Mouse (Mus musculus): ENCODE results near the gene Lpar5. TPM values are rescaled to one million over a fixed set of nuclear protein-coding genes. Genes with fewer than 3 reads are reported as not detected.

The Lpar5 gene
- polyA plus RNA-seq, 1 experiment, result 0.81 TPM

DNA sequence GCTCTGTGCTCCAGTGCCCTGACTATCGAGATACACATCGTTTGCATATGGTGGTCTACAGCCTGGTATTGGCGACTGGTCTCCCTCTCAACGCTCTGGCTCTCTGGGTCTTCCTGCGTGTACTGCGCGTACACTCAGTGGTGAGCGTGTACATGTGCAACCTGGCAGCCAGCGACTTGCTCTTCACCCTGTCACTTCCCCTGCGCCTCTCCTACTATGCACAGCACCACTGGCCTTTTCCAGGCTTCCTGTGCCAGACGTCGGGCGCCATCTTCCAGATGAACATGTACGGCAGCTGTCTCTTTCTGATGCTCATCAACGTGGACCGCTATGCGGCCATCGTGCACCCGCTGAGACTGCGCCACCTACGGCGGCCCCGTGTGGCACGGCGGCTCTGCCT is 13.7 kb downstream of the Lpar5 start:
- no peak for TF ChIP-seq GATA1 (IDR thresholded peaks at IDR 0.05; ENCODE audit: low read length)

DNA sequence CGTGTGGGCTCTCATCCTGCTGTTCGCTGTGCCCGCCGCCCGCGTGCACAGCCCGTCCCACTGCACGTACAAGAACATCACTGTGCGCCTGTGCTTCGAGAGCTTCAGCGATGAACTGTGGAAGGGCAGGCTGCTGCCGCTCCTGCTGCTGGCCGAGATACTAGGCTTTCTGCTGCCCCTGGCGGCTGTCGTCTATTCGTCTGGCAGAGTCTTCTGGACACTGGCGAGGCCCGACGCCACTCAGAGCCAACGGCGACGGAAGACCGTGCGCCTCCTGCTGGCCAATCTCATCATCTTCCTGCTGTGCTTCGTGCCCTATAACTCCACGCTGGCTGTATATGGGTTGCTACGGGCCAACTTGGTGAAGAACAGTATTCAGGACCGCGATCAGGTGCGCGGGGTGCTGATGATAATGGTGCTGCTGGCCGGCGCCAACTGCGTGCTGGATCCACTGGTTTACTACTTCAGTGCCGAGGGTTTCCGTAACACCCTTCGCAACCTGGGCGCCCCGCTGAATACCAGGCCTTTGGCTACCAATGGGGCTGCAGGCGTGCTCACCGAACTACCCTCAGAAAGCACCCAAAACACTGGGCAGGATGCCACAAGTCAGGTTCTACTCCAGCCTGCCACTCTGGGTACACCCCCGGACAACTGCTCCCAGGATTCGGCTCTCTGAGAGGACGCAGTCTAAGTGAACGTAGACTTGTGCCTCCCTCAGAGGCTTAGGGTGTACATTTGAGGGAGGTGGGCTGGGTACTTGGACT is 14.3 kb downstream of the Lpar5 start:
- TF ChIP-seq GATA1 (IDR thresholded peaks at IDR 0.05; ENCODE audit: low read length), result no peak

DNA sequence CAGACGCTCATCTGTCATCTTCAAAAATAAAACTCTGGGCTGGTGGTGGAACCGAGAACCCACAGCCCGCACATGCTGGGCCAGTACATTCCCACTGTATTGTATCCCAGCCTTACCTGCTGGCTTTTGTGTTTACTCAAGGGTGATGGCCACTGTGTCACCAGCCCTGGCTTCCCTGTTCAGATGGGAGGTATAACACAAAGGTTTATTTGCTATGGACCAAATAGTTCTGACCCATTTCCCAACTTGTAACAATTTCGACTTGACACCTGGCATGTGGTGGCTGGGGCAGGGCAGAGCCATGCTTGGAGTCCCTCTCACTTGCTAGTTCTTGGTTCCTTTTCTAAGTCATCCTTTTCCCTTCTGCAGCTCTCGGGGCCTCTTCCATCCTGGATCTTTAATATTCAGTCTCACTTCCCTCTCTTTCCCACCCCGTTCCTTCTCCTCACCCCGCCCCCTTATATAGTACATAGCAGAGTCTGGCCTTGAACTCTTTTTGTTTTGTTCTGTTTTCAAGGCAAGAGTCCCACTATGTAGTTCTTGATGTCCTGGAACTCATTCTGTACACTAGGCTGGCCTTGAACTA is 15.2 kb downstream of the Lpar5 start:
- TF ChIP-seq GATA1 (IDR thresholded peaks at IDR 0.05; ENCODE audit: low read length), result no peak

DNA sequence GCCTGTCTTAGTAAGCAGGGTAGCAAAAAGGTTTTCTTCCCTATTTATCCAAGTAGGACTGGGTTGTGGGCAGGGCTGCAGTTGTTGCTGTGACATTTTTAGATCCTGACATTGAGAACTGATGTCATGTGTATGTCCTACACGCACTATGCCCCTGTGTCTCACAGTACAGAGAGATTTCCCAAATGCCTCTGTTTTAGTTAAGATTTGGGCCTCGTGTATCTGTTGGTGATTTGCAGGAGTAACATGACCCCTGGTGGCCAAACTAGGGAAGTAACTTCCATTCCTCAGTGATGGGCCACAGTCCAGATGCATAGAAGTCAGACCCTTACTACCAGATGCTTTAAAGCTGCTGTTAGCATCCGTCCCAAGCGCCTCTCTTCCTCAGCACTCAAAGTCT is 16.7 kb downstream of the Lpar5 start:
- TF ChIP-seq GATA1 (IDR thresholded peaks at IDR 0.05; ENCODE audit: low read length), result no peak

DNA sequence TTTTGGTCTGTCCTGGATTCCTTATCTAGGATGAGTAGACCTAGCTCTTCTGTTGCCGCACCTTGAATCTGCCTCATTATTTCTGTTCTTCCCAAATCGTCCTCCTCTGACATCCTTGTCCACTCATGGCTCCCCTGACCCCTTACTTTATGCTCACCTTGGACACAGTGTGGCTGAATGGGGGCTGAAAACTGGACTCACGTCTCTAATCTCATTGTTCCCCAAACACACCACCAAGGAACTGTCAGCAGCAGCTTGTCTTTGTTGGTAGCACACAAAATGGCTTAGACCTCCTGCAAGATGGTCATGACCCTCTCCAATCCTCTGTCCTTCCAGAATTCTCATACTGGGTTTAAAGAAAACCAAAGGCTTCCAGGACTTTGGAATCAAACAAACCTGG is 20.2 kb downstream of the Lpar5 start:
- no peak for TF ChIP-seq GATA1 (IDR thresholded peaks at IDR 0.05; ENCODE audit: low read length)

DNA sequence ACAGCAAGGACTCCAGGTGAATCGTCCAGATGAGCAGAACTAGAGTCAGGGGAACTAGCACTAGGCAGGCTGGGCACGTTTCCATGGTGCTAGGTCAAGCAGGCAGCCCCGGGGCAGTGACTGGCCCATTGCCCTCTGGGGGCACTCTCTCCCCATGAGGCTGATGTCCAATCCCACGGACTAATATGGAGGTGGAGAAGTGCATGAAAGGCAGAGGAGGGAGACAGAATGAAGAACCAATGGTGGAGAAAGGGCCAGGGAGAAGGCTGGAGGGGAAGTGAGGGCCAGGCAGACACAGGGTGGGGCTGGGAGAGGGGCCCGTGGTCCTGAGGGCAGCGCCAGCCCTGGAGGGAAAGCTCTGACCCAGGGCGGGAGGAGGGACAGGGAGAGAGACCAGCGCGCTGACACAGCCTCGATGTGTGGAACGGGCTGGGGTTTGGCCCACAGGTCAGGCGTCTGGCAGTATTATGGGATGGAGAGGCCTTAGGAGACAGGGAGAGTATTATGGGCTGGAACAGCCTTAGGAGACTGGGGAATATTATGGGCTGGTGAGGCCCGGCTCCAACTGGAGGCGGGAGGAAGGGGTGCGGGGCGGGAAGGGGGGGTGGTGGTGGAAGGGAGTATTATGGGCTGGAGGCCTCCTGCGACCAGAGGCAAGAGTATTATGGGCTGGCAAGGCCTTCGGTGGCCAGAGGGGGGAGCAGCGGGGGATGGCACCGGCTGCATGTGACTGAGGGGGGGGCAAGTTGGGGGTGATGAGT is 21.0 kb downstream of the Lpar5 start:
- TF ChIP-seq GATA1 (IDR thresholded peaks at IDR 0.05; ENCODE audit: low read length), result no peak

DNA sequence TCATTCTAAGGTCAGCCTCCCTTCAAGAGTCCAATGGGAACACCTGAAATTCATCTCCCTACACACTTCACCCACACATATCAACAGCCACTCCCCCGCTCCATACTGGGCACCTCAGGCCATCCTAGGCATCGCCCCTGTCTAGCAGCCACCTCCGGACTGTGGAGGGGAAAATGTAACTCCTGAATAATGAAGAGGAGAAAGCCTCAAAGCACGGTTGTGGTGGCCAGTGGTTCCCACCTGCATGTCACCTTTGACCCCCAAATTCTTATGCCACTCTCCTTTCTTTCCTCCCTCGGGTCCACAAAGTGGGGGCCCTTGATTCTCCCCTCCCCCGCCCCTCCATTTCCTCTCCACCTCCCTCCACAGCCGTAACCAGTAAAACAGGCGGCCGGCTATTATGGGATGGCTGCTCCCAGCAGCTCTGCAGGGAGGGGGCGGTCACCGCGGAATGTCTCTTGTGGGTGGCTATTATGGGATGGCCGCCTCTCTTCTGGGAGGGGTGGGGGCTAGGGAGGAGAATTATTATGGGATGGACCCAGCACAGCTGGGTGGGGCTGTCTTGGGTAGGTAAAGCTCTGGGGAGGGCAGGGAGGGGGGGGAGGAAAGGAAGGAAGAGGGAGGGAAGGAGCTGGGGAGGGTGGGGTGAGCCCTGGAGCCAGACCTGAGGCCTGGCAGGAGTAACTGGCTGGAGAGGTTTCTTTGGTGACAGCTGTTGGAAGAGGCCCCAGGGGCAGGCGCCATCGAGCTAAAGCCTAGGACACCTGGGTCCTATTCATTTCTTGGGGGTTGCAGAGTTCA is 22.0 kb downstream of the Lpar5 start:
- no peak for TF ChIP-seq GATA1 (IDR thresholded peaks at IDR 0.05; ENCODE audit: low read length)

DNA sequence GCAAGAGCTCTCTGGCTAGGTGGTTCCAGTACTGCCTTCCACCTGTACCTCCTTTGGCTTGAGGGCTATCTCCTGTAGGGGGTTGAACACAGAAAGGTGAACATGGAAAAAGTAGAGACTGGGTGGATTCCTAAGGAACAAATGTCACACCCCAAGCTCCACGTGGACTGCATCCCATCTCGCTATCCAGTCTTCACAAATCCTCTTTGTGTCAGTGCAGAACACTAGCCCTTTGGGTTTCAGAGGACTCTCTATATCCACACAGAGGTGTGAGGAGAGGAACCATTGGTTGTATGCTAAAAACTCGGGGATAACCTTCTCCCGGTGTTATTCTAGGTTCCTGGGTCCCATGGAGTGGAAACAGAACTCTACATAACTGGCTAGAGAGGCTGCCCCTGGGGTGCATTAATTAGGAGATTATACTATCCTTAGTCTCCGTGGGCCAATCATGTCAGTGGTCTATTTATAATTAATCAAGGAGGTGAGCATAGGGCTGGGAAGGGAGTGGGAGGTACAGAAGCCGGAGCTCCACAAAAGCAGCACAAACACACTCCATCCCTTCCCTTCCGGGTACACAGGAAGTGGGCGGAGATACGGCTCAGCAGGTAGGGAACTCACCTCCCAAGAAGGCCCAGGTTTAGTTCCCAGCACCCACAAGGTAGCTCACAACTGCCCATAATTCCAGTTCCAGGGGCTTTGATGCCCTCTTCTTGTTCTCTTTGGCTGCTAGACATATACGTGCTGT is 22.8 kb downstream of the Lpar5 start:
- TF ChIP-seq GATA1 (IDR thresholded peaks at IDR 0.05; ENCODE audit: low read length), result no peak

DNA sequence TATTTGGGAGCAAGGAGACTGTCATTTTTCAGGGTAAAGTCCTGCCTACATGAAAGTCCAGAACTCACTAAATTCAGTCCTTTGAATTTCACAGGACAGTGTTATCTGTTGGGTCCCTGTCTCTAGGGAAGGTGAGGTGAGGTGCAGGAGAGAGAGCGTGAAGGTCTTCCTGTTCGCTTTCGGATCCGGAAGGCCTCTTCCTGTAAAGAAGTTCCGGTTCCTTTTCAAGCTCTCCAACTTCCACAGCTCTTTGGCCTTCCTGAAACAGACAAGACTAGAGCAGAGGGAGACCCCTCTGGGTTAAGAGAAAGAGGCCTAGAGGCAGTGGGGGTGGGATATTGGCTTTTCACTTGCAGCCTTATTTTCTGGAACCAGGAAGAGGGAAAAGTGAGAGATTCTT is 24.7 kb downstream of the Lpar5 start:
- no peak for TF ChIP-seq GATA1 (IDR thresholded peaks at IDR 0.05; ENCODE audit: low read length)

DNA sequence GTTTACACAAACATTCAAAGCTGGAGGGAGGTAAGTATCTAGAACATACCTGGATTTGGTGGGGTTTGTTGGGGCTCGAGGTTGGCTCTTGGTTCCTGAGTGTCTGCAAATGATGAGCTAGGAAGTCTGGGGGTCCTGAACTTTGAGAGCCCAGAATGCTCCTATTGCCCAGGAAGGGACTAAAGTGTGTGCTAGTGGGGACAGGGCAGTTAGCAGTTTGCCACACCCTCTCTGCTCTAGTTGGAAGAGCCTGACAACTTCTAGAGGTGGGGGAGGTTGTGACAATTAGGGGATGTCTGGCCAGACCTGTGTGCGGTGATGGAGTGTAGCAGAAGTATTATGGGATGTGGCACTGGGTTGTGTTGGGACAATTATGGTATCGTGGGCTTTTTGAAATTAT is 27.1 kb downstream of the Lpar5 start:
- no peak for TF ChIP-seq GATA1 (IDR thresholded peaks at IDR 0.05; ENCODE audit: low read length)

DNA sequence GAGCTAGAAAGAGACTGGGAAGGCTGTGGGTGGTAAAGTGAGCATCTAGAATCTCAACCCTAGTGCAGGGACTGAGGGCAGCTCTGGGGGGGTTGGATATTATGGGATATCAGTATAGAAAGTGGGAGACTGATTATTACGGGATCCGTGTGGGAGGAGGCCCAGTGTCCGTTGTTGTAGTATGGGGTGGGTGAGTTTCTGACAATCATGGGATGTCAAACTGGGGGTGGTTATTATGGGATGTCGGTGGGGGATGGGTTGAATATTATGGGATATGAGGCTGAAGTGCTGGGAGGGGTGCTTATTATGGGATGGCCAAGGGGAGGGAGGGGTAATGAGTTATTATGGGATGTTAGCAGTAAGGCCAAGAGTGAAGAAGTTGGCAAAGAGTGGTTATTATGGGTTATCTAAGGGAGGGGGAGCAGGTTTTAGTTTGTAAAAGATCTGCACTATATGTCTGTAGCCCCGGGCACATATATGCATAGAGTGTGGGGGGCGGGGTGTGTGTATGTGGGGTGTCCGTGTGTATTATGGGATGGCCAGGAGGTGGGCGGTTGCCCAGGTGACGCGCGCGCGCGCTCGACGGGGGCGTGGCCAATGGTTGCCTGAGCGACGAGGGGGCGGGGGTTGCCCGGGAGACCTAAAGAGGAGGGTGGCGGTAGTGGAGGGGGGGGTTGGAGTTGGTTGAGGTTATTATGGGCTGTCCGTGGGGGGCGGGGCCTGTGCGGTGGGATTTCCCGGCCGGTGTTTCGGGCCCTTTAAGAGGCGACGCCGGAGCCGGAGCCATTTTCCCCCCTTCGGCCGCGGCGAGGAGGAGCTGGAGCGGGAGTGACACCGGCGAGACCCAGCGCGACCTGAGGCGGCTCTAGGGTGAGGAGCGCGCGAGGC is 27.9 kb downstream of the Lpar5 start, which contains the start of gene Chd4:
TSS of gene Chd4 (plus strand) at position 591 of the 888 bp plus-strand sequence.
- no peak for TF ChIP-seq GATA1 (IDR thresholded peaks at IDR 0.05; ENCODE audit: low read length)

DNA sequence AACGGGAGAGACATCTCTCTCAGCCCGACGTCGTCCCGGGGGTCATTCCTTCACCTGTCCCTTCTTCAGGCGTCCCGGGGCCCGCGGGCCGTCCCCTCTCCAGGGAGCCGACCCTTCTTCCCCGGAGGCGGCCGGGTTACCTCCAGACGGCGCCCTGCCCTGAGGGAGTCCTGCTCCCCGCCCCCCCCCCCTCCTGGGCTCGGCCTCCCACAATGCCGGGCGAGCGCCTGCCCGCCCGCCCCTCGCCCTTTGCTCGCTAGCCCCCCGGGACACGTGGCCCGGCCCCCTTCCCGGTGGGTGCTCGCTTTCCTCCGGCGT is 28.5 kb downstream of the Lpar5 start:
- TF ChIP-seq GATA1 (IDR thresholded peaks at IDR 0.05; ENCODE audit: low read length), result no peak

DNA sequence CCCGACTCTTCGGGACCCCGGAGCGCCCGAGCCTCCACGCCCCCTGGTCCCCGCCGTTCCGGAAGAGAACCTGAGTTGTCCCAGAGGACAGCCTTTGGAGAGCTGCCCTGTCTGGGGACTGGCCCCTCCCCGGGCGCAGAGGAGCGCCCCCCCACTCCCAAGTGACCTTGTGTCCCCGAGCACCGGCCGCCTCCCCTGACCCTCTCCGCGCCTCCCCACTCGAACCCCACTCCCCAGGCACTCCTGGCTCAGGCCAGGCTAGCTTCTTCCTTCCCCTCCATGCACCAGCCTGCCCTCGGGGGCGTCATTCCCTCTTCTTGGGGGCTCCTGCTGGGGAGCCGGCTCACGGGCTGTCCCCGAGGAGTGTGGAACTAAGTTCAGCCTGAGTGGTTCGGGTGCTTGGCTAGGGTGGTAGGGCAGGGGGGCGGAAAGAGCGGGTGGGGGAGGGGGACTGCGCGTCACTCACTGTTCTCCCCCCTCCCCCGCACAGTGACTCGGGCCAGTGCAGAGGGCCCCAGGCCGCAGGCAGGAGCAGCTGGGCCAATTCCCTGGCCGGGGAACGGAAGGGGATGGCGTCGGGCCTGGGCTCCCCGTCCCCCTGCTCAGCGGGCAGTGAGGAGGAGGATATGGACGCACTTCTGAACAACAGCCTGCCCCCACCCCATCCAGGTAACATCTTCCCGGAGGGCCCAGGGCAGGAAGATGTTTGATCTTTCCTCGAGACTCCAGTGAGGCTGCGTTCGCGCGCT is 29.1 kb downstream of the Lpar5 start:
- no peak for TF ChIP-seq GATA1 (IDR thresholded peaks at IDR 0.05; ENCODE audit: low read length)

DNA sequence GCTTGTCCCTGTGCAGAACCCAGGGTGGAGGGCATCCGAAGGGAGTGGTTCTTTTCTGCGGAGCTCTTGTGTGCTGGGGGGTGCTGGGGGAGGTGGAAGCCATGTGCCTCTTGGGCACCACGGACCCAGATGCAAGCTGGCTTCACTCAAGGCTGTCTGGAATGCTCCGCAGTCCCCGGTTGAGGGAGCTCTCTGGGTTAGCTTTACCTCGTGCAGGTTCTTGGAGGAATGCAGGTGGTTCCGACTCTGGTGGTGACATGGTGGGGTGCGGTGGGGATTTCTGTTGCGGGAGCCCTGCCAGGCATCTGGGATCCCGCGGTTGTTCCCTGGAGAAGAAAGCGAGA is 29.6 kb downstream of the Lpar5 start:
- TF ChIP-seq GATA1 (IDR thresholded peaks at IDR 0.05; ENCODE audit: low read length), result no peak

Measured in G1E-ER4 (cell line).